Mouse (Mus musculus): Measurements from ENCODE around the gene Dohh.

Dohh gene

DNA sequence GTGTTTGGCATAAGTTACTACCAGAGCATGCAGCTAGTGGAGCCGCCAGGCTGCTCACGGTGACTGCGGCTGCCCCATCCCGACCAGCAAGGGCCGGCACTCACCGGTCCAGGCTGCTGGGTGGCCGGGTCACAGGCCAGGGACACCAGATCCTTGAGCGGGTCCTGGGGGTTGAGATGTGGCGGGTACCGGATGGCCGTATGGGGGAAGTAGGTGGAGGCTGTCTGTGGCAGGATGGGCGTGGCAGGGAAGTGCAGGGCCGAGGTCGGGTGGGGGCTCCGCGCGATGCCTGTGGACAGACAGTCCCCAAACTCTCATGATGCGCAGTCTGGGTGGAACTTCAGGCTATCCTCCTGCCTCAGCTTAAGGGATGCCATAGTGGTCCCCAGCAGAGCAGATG, 20.5 kb downstream of the Dohh start:
- DNase-seq (ENCODE audit: low spot score): no peak

DNA sequence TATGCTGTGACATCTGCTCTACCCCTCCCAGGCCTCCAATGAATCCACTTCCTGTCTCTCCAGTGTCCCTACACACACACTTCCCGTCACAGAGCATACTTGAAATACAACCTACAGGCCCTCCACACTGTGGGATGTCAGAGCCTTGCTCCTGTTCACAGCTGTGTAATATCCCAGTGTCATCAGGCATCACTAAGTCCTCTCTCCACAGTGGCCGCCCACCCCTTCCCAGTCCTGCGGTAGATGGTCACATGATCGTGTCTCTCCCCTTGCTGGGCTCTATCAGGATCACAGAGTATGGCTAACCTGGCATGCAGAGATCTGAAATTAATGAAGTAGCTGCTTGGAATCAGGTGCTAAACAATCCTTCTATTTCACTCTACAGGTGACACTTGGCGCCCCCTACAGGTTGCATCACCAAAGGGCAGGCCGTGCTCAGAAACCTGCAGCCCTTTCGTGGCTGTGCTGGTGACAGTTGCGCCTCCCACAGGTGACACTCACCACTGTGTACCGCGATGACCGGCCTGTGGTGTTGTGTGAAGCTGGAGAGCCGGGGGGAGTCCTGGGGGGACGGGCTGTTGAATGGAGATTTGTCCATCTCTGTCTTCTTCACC, 21.5 kb downstream of the Dohh start:
- DNase-seq (ENCODE audit: low spot score): peak; percentile 73

DNA sequence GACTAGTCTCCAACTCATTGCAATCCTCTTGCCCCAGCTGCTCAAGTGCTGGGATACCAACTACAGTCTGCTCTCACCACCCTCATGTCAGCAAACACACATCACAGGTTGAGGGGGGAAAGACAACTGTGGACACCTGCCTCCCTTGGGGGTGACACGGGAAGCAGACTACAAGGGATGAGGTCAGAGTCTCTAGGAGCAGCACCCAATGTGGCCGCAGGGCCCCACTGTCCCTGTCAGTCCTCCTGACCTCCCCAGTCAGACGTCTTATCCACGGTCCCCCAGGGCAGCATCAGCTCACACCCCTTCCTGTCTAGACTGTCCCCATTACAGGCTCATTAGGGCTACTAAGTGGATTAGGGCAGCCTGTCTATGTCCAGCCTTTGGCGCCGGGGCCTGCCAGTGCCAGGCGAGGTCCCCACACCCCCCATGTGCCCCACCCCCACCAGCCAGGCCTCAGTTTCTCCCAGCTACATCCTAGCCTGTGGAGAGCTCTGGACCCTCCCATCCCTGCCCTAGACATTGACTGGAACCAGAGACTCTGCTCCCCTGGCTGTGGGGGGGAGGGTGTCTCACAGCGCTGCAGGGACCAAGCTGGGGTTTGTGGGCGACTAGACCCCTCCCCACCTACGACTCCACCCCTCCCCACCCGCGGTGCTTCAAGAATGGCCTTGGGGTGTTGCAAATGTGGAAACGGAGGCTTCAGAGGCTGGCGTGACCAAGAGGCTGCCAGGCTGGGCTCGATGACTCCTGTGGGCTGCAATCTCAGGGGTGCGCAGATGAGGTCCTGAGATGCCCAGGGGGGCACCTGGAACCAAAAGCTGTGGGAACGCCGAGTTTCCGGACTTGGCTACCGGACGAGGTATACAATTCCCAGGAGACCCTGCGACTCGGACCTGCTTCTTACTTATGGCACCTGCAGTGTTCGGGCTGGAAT, 22.5 kb downstream of the Dohh start:
- no peak for DNase-seq (ENCODE audit: low spot score)

DNA sequence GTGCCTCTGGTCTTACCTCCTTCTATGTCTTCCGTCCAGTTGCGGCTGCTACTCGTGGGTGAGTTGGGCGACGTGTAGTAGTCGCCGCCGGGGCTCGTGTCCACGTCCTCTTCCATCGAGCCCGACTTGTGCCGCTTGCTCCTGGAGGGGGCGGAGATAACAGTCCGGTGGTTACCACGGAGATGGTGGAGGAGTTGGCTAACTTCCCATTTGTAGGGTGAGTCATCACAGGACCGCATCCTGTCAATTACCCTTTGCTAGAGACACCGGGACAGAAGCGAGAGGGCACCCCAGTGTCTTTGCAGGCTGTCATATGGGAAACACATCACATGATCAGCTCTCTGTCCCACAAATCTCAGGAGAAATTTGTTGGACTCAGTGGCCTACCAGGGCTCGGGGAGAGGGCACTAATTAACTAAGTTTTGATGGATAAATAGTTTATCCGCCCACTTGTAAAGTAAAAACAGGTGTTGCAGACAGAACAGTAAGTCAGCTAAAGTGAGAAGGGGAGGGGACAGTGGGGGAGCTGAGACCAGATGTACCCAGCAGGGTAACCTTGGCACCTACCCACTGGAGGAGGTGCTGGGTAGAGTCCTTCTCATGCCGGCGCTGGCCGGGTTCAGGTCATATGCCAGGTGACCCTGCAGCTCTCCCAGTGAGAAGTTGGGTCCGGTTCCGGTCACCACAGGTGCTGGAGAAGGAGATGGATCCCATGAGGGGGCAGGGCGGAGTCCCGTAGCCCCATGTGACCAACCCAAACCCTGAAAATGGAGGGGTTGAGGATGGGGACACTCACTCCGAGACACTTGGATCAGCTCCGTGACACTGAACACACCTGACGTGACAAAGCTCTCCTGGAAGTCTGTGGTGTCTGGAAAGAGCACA, 23.6 kb downstream of the Dohh start:
- DNase-seq (ENCODE audit: low spot score): peak; percentile 82

DNA sequence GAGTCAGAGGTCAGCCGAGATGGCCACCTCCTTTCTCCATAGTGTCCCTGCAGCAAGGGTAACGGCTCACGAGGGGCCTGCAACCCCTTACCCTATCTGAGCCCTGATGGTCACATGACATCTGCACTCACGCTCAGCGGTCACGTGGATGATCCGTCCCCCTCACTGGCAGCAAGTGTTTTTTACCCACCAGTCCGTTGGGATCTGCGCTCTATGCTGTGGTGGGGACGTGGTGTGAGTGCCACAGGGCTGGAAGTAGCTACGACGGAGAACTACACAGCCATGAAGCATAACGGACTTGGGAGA, 24.1 kb downstream of the Dohh start:
- no peak for DNase-seq (ENCODE audit: low spot score)

DNA sequence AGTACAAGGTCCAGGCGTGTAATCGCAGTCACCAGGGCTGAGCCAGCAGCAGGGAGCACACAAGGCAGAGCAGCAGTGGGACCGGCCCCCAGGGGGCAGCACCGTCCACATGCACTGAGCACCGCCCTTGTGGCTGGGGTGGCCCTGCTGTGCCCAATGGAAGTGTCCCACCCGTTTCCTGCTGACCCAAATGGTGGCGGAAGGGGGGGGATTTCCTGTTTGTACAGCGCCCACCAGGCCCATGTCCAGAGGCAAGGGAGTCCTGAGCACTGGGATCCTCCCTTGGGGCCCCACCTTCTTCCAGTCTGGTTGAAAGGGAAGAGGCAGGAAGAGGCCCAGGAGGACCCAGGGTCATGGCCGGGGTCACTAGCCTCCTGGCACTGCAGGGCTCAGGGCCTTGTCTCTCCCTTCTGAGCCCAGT, 24.7 kb downstream of the Dohh start:
- peak; percentile 83 for DNase-seq (ENCODE audit: low spot score)

DNA sequence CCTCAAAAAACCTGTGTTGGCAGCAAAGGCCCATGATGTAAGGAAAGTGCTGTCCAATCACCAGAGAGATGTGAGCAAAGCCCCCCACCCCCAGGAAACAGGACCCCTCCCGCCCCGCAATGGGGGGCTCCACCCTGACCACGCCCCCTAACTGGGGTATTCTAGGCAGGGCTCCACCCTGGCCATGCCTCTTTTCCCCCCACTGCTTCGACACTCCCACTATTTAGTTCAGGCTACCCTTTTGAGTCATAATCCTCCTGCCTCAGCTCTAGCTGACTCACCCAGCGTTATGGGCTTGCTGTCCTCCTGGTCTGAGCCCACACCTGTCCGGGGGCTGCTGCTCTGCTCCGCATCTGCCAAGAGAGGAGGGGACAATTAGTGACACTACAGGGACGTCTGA, 25.1 kb downstream of the Dohh start:
- DNase-seq (ENCODE audit: low spot score): no peak

DNA sequence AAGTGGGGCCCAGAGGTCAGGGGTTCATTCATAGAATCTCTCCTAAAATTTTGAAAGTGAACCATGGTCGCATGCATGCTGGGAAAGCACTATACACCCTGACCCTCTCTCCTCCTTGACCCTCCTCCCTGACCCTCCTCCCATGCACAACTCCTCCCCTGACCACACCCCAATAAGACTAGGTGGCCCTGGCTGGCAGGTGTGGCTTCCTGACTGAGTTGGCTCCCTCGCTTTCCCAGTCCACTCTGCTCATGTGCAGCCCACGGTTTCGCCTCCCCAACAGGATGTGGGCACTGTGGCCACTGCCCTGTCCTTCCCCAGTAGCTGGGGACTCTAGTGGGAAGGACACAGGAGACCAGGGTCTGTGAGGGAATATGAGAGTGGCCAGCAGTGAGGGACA, 26.1 kb downstream of the Dohh start:
- no peak for DNase-seq (ENCODE audit: low spot score)

DNA sequence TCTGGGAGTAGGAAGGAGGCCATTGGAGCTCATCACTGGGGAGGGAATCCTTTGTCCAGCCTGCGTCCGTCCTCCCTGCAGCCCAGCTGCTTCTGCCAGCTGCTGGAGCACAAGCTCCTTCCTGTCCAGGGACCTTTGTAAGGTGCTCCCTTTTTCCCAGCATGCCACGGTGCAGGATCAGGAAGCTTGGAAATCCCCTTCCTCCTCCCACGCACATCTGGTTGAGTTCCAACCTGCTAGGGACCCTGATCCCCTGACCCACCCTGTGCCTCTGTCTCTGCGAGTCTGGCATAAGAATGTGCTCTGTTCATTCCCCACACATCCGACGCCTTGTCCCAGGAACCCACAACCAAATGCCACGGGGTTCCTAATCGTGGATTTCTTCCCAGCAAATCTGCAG, 26.8 kb downstream of the Dohh start:
- no peak for DNase-seq (ENCODE audit: low spot score)

DNA sequence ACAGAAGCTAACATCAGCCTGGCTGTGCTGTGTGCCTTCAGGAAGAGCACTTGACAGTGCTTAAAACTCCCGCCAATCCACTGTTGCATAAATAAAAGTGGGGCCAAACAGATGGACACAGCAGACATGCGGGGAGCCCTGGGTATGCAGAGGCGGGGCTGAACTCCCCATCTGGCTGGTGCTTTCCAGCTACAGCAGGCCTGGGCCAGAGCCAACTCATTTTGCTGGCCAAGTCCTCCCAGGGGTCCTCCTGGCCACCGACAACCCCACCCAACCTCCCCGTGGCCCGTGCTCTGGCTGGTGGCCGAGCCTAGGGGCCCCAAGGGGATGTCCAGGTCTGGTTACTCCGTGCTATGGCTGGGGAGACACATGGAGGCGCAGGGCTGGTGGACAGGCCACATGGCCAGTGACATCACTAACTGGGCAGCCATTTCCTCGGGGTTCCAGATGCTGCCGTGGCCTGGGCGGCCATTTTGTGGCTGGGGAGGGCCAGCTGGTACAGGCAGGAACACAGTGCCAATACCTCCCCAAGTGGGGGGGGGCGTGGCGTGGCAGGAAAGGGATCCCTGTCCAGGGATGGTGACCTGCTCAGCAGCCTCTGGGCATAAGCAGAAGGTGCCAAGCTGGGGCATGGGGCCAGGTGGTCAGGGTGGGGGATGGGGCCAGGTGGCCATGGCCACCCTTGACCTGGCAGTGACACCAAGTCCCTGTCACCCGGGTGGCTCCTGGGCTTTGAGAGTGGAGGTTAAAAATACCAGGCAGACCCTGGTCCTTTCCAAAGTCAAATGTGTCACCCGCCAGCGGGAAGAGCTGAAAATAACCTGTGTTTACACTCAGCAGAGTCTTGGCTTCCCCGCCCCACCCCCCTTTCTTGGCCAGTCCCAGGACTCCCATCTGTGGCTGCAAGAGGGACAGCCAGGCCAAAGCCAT, 27.5 kb downstream of the Dohh start:
- DNase-seq (ENCODE audit: low spot score): peak; percentile 80

DNA sequence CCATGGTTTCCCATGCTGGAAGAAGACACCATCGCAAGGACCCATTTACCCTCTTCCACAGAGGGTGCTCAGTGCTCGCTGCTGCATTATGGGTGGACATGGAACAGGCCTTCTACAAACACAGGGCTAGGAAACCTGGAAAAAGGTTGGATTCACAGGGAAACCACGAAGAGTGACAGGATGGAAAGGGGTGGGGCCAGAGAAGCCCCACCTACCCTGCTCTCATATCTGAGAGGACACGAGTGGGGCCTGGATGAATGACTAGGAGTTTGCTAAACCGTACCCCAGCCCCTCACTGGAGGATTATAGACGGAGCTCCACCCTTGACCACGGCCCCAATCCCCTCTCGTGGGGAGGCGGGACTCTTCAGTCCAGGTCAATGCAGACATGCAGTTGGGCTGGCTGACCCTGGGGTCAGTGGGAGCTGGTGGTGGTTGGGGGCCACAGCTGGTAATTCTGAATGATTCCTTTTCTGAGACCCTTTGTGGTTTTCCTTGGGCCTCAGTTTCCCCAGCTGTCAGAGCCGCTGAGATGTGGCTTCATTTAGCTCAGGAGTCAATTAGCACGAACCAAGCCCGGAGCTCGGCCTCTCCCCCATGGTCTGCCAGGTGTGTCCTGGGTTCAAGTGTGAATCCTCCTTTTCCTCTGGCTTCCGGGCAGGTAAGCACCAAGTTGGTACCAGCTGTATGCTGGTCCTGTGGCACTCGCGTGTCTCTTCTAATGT, 28.5 kb downstream of the Dohh start:
- no peak for DNase-seq (ENCODE audit: low spot score)

DNA sequence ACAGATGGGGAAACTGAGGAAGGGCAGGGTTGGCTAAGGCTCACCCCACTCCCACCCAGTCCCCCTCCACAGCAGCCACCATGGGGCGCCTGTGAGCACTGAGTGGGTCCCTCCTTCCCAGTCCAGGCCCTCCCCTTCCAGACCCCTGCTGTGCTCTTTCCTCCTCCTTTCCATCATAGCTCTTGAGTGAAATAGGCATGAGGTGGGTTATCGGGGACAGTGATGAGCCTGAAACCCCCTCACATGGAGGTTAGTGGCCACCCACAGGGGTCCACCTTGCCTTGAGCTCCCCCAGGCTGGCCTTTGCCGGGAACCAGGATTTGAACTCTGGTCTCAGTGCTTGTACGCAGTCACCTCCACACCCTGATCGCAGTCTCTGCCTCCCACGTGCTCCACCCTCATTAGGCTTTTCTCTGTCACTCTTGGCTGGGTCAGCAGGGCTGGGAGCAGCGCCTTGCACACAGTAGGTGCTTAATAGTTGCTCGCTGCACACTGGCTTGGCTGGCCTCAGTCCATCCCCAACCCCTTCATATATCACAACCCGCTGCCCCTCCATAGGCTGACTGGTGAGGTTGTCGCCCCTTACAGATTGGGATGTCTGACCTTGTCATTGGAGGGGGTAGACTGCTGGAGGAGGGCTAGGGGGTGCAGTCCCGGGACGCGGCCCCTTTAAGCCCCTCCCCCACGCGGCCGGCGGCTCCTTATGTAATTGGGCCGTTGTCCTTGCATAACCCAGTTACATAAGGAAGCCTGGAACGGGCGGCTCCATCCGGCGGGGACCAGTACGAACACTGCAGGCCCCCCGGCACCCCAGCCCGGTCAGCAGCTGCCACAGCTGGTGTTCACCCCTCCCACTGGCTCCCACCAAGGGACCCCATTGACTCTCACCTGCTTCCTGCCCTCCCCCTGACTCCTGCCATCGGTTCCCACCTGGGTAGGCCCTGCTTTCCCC, 29.4 kb downstream of the Dohh start:
- DNase-seq (ENCODE audit: low spot score): peak; percentile 88

DNA sequence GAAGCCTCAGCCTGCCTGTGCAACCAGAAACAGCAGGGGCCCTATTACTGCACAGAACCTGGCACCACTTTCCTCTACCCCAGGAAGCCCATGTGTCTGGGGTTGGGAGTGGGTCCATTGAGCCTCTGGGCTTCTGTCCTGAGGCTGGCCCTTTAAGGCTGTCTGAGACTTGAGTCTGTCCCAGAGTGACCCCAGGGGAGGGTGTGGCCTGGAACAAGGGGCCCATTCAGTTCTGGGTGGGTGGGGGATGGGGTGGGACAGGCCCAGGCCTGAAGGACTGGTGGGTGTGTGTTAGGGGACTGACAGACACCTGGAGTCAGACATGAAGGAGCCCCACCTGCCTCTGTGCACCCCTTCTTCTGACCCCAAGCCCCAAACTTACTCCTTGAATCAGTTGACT, 30.5 kb downstream of the Dohh start:
- DNase-seq (ENCODE audit: low spot score): no peak

DNA sequence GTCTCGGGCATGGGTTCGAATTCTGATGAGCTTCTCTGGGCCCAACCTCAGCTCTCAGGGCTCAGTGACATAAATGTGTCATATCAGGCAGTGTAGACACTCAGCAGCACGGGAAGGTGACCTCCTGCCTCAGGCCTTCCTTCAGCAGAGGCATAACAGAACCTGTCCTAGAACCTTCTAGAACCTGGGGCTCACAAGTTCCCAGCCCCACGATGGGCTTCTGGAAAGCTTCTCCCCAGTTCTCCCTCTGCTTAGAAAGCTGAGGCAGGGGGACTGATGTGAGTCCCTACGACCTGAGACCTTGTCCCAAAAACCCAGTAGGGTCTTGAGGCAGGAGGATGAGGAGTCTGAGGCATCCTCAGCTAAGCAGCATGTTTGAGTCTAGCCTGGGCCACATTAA, 30.9 kb downstream of the Dohh start:
- no peak for DNase-seq (ENCODE audit: low spot score)

DNA sequence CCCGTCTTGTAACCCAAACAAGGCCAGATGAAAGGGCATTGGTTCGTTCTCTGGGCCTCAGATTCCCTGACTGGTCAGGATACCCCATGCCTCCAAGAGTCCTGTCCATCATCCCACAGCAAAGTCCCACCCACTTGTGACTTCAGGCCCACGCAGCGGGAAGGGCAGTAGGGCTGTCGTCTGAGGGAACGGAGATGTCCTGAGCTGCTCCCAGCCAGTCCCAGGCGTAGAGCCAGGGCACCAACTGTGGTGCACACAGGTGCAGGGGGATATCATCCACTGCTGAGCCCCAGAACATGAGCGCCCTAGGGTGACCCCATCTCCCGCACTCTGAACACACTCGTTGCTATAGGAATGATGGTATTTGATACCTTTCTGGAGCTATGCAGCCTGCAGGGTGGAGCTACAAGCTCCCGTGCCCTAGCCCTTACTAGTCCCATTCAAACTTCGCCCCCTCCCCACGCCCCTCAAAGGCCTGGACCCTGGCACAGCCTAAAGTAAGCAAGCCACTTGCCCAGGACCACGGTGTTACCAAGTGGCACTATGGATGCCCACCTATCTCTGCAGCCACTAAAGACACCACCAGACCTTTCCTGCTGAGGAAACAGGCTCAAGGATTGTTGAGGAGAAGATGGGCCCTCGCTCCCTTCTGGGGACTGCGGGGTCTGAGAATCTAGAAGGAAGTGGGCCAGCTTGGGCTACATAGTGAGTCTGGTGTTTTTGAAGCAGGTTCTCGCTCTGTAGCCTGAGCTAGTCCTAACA, 31.5 kb downstream of the Dohh start:
- no peak for DNase-seq (ENCODE audit: low spot score)

DNA sequence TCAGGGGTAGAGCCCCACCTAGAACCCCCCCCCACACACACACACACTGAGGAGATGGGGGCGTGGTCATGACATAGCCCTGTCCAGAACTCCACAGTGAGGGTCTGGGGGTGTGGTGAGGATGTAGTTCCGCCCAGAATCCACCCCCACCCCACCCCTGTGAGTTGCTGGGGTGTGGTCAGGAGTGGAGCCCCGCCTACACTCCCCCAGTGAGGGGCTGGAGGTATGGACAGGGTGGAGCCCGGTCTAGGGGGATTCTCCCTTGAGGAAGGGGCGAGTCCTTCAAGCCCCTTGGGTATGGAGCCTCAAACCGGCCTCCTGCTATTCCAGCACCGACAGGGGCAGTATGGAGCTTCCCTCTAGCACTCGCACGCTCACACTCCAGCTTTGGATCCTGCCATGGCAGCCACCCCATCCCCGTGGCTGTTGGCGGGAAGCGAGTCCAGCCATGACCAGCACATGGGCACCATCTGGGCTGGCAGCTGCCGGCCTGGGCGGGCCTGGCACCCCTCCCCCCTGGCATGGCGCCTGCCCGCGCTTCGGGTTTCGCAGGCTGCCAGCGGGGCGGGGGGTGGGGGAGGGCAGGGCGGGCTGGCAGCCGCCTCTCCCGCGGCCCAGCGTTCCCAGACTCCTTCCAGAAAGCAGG, 32.5 kb downstream of the Dohh start:
- DNase-seq (ENCODE audit: low spot score): peak; percentile 91

DNA sequence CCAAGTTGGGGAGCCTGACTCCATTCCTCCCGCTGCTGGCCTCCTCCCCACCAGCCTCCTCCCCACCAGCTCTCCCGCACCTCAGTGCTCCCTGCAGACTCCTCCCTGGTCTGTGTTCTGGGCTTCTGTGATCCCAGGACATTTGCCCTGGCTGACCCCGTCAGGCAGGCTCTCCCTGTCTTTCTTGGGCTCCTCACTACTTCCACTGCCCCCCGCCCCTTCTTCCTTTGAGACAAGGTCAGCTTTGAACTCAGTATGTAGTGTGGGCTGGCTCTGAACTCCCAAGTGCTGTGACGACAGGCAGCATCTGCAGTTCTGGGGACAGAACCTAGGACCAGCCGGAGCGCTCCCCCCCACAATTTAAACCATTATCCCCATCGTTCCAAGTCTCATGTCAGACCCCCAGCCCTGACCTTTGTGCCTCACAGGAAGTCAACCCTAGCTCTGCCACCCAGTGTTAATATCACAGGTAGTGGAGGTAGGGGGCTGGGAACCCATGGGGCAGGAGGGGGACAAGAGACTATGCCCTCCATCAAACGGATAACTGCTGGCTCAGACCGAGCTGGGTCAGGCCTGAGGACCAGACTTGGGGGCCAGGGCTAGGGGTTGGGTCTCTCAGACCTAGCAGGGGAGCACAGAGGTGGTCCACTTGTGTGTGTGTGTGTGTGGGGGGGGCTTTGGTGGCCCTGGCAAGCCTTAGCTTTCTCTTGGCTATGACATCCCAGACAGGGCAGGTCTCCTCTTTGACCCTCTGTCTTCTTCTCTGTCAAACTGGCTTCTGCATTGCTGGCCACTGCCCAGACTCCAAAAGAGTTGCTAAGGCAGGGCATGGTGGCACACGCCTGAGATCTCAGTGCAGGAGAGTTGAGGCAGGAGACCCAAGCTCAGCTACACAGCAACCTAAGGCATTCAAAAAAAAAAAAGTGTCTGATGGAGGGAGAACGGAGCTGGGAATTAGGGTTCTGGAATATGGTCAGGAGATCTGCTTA, 33.3 kb downstream of the Dohh start:
- no peak for DNase-seq (ENCODE audit: low spot score)

Data from layer of hippocampus, adult 11-12 months (tissue).